Mouse (Mus musculus) G1E (cell line): ENCODE data around the gene Zfp454. TPM values are rescaled to one million over a fixed set of nuclear protein-coding genes. Genes with fewer than 3 reads are reported as not detected.

Experiments used
- ATAC-seq: 2 replicates; pipeline ENCODE4 v1.8.0; 2016; ENCODE audit warnings: mild to moderate bottlenecking; ENCODE audit not compliant: insufficient number of reproducible peaks, poor library complexity, low FRiP score, severe bottlenecking; ENCODE audit errors: extremely low read depth
- DNase-seq: peaks from one replicate; pipeline ENCODE4 v3.0.0; 2012; ENCODE audit warnings: low spot score
- H3K27me3 ChIP-seq: 2 replicates; pipeline ENCODE4 v1.6.1; 2012; ENCODE audit warnings: mild to moderate bottlenecking, low read length, inconsistent platforms; ENCODE audit not compliant: insufficient read depth
- H3K36me3 ChIP-seq: replicated peaks from 2 replicates; pipeline ENCODE3; 2012; ENCODE audit warnings: mild to moderate bottlenecking, inconsistent platforms
- H3K4me1 ChIP-seq: 2 replicates; pipeline ENCODE4 v1.6.1; 2012; ENCODE audit warnings: low read depth, low read length, inconsistent platforms, mixed read lengths; ENCODE audit not compliant: insufficient read depth
- H3K4me3 ChIP-seq: 2 replicates; pipeline ENCODE4 v1.5.1; 2012; ENCODE audit warnings: low read depth, mild to moderate bottlenecking, inconsistent platforms, low read length, moderate library complexity, mixed read lengths
- H3K9me3 ChIP-seq: replicated peaks from 2 replicates; pipeline ENCODE4 v1.6.1; 2012; ENCODE audit warnings: inconsistent platforms
- CTCF ChIP-seq: IDR thresholded peaks from 2 replicates; pipeline ENCODE4 v1.5.1; 2012; ENCODE audit warnings: low read depth, low read length, inconsistent platforms, mixed read lengths
- GATA1 ChIP-seq: IDR thresholded peaks from 2 replicates; pipeline ENCODE4 v1.6.1; 2012; ENCODE audit warnings: borderline replicate concordance, low read length, inconsistent platforms, mixed read lengths
- GATA2 ChIP-seq: IDR thresholded peaks from 2 replicates; pipeline ENCODE4 v1.6.1; 2012; ENCODE audit warnings: low read depth, low read length, inconsistent platforms, borderline replicate concordance
- POLR2AphosphoS5 ChIP-seq: IDR thresholded peaks from 2 replicates; pipeline ENCODE4 v1.6.1; 2012; ENCODE audit warnings: low read depth, low read length, inconsistent platforms; ENCODE audit not compliant: insufficient replicate concordance
- TAL1 ChIP-seq: conservative IDR thresholded peaks from 2 replicates; pipeline ENCODE4 v1.6.1; 2012; ENCODE audit warnings: low read depth, low read length, inconsistent platforms, mixed read lengths
- polyA plus RNA-seq: library from polyadenylated mRNA; stranded (reverse); fragments of >175 nt; gene quantifications from 2 replicates; pipeline ENCODE4 v1.2.3, GENCODE M21; 2012
- total RNA-seq, 2 experiments: library from RNA; stranded (forward) in 1 of 2; stranded (reverse) in 1 of 2; fragments of 200-1000 nt in 1 of 2; fragments of >200 nt in 1 of 2; fragmentation: Nextera tagmentation in 1 of 2; gene quantifications; 2 replicates each; pipeline ENCODE4 v1.2.3; 2014 to 2017

Gene Zfp454
- total and polyA plus RNA-seq, 3 experiments = 0.11 TPM; not detected in 2

- no peaks in the 10 kb centered on the region for H3K27me3 ChIP-seq
- no peak for ATAC-seq
Measured at GRCm38 (mm10) chr11:50914461-50914860, 27.0 kb upstream of the Zfp454 start.

GRCm38 (mm10) chr11:50913301-50913700 lies 25.9 kb upstream of the Zfp454 start:
- H3K36me3 ChIP-seq = no peaks in the 10 kb centered on the region
- TF ChIP-seq TAL1 (no peak), GATA2 (no peak), POLR2AphosphoS5 (no peak), GATA1 (no peak), CTCF (no peak)
- peaks cover 56% of the 10 kb centered on the region for H3K9me3 ChIP-seq
- no peaks in the 10 kb centered on the region for H3K4me1 ChIP-seq
- no peak overlapping the region for H3K4me3 ChIP-seq
- no peaks in the 10 kb centered on the region for H3K27me3 ChIP-seq
- ATAC-seq (no peak), DNase-seq (no peak)

More at GRCm38 (mm10) chr11:50914461-50914860, 27.0 kb upstream of the Zfp454 start:
- H3K4me3 ChIP-seq = no peak overlapping the region
- H3K36me3 ChIP-seq = no peaks in the 10 kb centered on the region
- no peaks in the 10 kb centered on the region for H3K4me1 ChIP-seq
- TF ChIP-seq CTCF = no peak
- TF ChIP-seq GATA1 = no peak
- no peak for TF ChIP-seq TAL1
- TF ChIP-seq POLR2AphosphoS5 = no peak
- TF ChIP-seq GATA2 = no peak
- DNase-seq = no peak
- H3K9me3 ChIP-seq = peaks cover 49% of the 10 kb centered on the region

- ATAC-seq = no peak
- H3K27me3 ChIP-seq = no peaks in the 10 kb centered on the region
- H3K4me1 ChIP-seq = no peaks in the 10 kb centered on the region
- no peak for DNase-seq
- no peaks in the 10 kb centered on the region for H3K36me3 ChIP-seq
- H3K4me3 ChIP-seq = no peak overlapping the region
- peaks cover 49% of the 10 kb centered on the region for H3K9me3 ChIP-seq
- TF ChIP-seq TAL1 (no peak), CTCF (no peak), GATA1 (no peak), GATA2 (no peak), POLR2AphosphoS5 (no peak)
Measured at GRCm38 (mm10) chr11:50908136-50908535, 20.7 kb upstream of the Zfp454 start.

GRCm38 (mm10) chr11:50897359-50897758 lies 9.9 kb upstream of the Zfp454 start:
- Histone ChIP-seq H3K4me1 (no peaks in the 10 kb centered on the region), H3K36me3 (no peaks in the 10 kb centered on the region), H3K4me3 (no peak overlapping the region), H3K9me3 (peaks cover 47% of the 10 kb centered on the region), H3K27me3 (no peaks in the 10 kb centered on the region)
- TF ChIP-seq CTCF (no peak), POLR2AphosphoS5 (no peak), GATA2 (no peak), GATA1 (no peak), TAL1 (no peak)
- ATAC-seq = no peak
- DNase-seq = no peak

- no peak for ATAC-seq
- no peak for DNase-seq
Measured at GRCm38 (mm10) chr11:50892441-50892840, 5.0 kb upstream of the Zfp454 start.

GRCm38 (mm10) chr11:50886933-50887293 lies 538 bp downstream of the Zfp454 start:
- Histone ChIP-seq H3K4me3 (no peak overlapping the region), H3K27me3 (no peaks in the 10 kb centered on the region; the same call in 1 of the 2 replicates), H3K4me1 (no peaks in the 10 kb centered on the region), H3K9me3 (peaks cover 56% of the 10 kb centered on the region), H3K36me3 (no peaks in the 10 kb centered on the region)
- ATAC-seq = no peak
- DNase-seq = no peak
- TF ChIP-seq CTCF (no peak), TAL1 (no peak), GATA1 (no peak), GATA2 (no peak)

More at GRCm38 (mm10) chr11:50892441-50892840, 5.0 kb upstream of the Zfp454 start:
- Histone ChIP-seq H3K36me3 (no peaks in the 10 kb centered on the region), H3K27me3 (no peaks in the 10 kb centered on the region), H3K9me3 (peaks cover 41% of the 10 kb centered on the region), H3K4me3 (no peak overlapping the region), H3K4me1 (no peaks in the 10 kb centered on the region)
- TF ChIP-seq CTCF (no peak), GATA2 (no peak), POLR2AphosphoS5 (no peak), TAL1 (no peak), GATA1 (no peak)
